Mouse (Mus musculus) liver, embryonic 15.5 days (tissue): ENCODE measurements at regions not wholly inside any gene's neighbourhood (a gene's known extent, or its start where the extent isn't known, plus 50 kb on each side); places are given as distances from the start of the nearest gene placed in this dataset.

Experiments used
- ATAC-seq: fragments of 200-750 bp; cut with Nextera tagmentation; 2 replicates; pipeline ENCODE4 v1.8.0; 2017; ENCODE audit warnings: moderate number of reproducible peaks, mild to moderate bottlenecking, moderate library complexity; ENCODE audit not compliant: insufficient read depth
- H3K27ac ChIP-seq: fragments of 300-500 bp; sonication (generic); replicated peaks from 2 replicates; pipeline ENCODE4 v1.5.1; 2015; ENCODE audit warnings: mild to moderate bottlenecking, inconsistent platforms
- H3K27me3 ChIP-seq: fragments of 300-500 bp; sonication (generic); 2 replicates; pipeline ENCODE4 v1.6.1; 2015; ENCODE audit warnings: mild to moderate bottlenecking, inconsistent platforms
- H3K36me3 ChIP-seq: fragments of 300-500 bp; sonication (generic); replicated peaks from 2 replicates; pipeline ENCODE4 v1.6.1; 2015; ENCODE audit warnings: moderate library complexity, mild to moderate bottlenecking, inconsistent platforms
- H3K4me1 ChIP-seq: fragments of 300-500 bp; sonication (generic); replicated peaks from 2 replicates; pipeline ENCODE4 v1.6.1; 2015; ENCODE audit warnings: inconsistent platforms
- H3K4me2 ChIP-seq: fragments of 300-500 bp; sonication (generic); 2 replicates; pipeline ENCODE4 v1.6.1; 2015; ENCODE audit warnings: moderate library complexity, mild to moderate bottlenecking, inconsistent platforms
- H3K4me3 ChIP-seq: fragments of 300-500 bp; sonication (generic); replicated peaks from 2 replicates; pipeline ENCODE4 v1.5.1; 2015; ENCODE audit warnings: mild to moderate bottlenecking, inconsistent platforms
- H3K9ac ChIP-seq: fragments of 300-500 bp; sonication (generic); 2 replicates; pipeline ENCODE4 v1.6.1; 2015; ENCODE audit warnings: moderate library complexity, mild to moderate bottlenecking, inconsistent platforms
- H3K9me3 ChIP-seq: fragments of 300-500 bp; sonication (generic); replicated peaks from 2 replicates; pipeline ENCODE4 v1.6.1; 2016; ENCODE audit warnings: inconsistent platforms
- WGBS: fragments of 180-500 bp; shearing (Covaris S2); methylation state at CpG from one replicate; pipeline ENCODE4 v1.1.7; 2015; ENCODE audit warnings: mixed read lengths; ENCODE audit not compliant: insufficient replicate concordance; 5-methylcytosine and 5-hydroxymethylcytosine counted together

- WGBS, result 60% methylated on average over 9 of the region's 9 CpGs
- H3K27ac ChIP-seq, result no peak overlapping the region
- H3K9ac ChIP-seq, result no peak overlapping the region
- no peak for ATAC-seq
- H3K36me3 ChIP-seq, result no peaks in the 10 kb centered on the region
- H3K4me1 ChIP-seq, result no peaks in the 10 kb centered on the region
- no peak overlapping the region for H3K4me3 ChIP-seq
- no peak overlapping the region for H3K4me2 ChIP-seq
- no peaks in the 10 kb centered on the region for H3K27me3 ChIP-seq
- H3K9me3 ChIP-seq, result no peaks in the 10 kb centered on the region
Observed at GRCm38 (mm10) chr8:36363291-36363690, 597.7 kb downstream of the Gm19410 start.

- Histone ChIP-seq H3K27ac (no peak overlapping the region), H3K36me3 (no peaks in the 10 kb centered on the region), H3K27me3 (no peaks in the 10 kb centered on the region), H3K4me3 (no peak overlapping the region), H3K4me1 (no peaks in the 10 kb centered on the region), H3K9ac (no peak overlapping the region), H3K4me2 (no peak overlapping the region), H3K9me3 (no peaks in the 10 kb centered on the region)
- 54% methylated on average over 6 of the region's 6 CpGs for WGBS
- ATAC-seq, result no peak
Observed at GRCm38 (mm10) chr8:36364567-36365231, 599.1 kb downstream of the Gm19410 start.

GRCm38 (mm10) chr8:36365945-36366344 is 600.4 kb downstream of the Gm19410 start:
- H3K4me3 ChIP-seq, result no peak overlapping the region
- no peaks in the 10 kb centered on the region for H3K4me1 ChIP-seq
- H3K9ac ChIP-seq, result no peak overlapping the region
- no peak for ATAC-seq
- no peak overlapping the region for H3K27ac ChIP-seq
- no peaks in the 10 kb centered on the region for H3K27me3 ChIP-seq
- no peaks in the 10 kb centered on the region for H3K36me3 ChIP-seq
- no peak overlapping the region for H3K4me2 ChIP-seq
- 38% methylated on average over 2 of the region's 2 CpGs for WGBS
- H3K9me3 ChIP-seq, result no peaks in the 10 kb centered on the region

- H3K4me1 ChIP-seq, result no peaks in the 10 kb centered on the region
- no peaks in the 10 kb centered on the region for H3K27me3 ChIP-seq
- WGBS, result 58% methylated on average over 5 of the region's 5 CpGs
- no peak for ATAC-seq
- H3K4me2 ChIP-seq, result no peak overlapping the region
- H3K9me3 ChIP-seq, result no peaks in the 10 kb centered on the region
- H3K36me3 ChIP-seq, result no peaks in the 10 kb centered on the region
- no peak overlapping the region for H3K27ac ChIP-seq
- H3K9ac ChIP-seq, result no peak overlapping the region
- H3K4me3 ChIP-seq, result no peak overlapping the region
Observed at GRCm38 (mm10) chr8:36376579-36377350, 611.2 kb downstream of the Gm19410 start.

GRCm38 (mm10) chr8:36394487-36394886 is 598.9 kb upstream of the AI429214 start:
- Histone ChIP-seq H3K9me3 (no peaks in the 10 kb centered on the region), H3K9ac (no peak overlapping the region), H3K4me1 (no peaks in the 10 kb centered on the region), H3K4me2 (no peak overlapping the region), H3K27me3 (no peaks in the 10 kb centered on the region), H3K36me3 (no peaks in the 10 kb centered on the region), H3K4me3 (no peak overlapping the region), H3K27ac (no peak overlapping the region)
- 62% methylated on average over 9 of the region's 9 CpGs for WGBS
- no peak for ATAC-seq

GRCm38 (mm10) chr8:36396493-36396892 is 596.9 kb upstream of the AI429214 start:
- no peaks in the 10 kb centered on the region for H3K27me3 ChIP-seq
- no peak overlapping the region for H3K4me2 ChIP-seq
- H3K4me3 ChIP-seq, result no peak overlapping the region
- H3K9me3 ChIP-seq, result no peaks in the 10 kb centered on the region
- no peak overlapping the region for H3K27ac ChIP-seq
- ATAC-seq, result no peak
- no peak overlapping the region for H3K9ac ChIP-seq
- no peaks in the 10 kb centered on the region for H3K4me1 ChIP-seq
- 41% methylated on average over 1 of the region's 1 CpGs for WGBS
- H3K36me3 ChIP-seq, result no peaks in the 10 kb centered on the region

GRCm38 (mm10) chr8:36406706-36407105 is 586.7 kb upstream of the AI429214 start:
- H3K9ac ChIP-seq, result no peak overlapping the region
- H3K27me3 ChIP-seq, result no peaks in the 10 kb centered on the region
- WGBS, result 59% methylated on average over 2 of the region's 2 CpGs
- no peak overlapping the region for H3K4me2 ChIP-seq
- no peak for ATAC-seq
- no peak overlapping the region for H3K27ac ChIP-seq
- H3K36me3 ChIP-seq, result no peaks in the 10 kb centered on the region
- H3K4me3 ChIP-seq, result no peak overlapping the region
- H3K9me3 ChIP-seq, result no peaks in the 10 kb centered on the region
- H3K4me1 ChIP-seq, result no peaks in the 10 kb centered on the region
